Mouse (Mus musculus) erythroid progenitor cell, adult 5-6 weeks (primary cell): ENCODE results near the gene Lrrc10b. TPM values are rescaled to one million over a fixed set of nuclear protein-coding genes. Genes with fewer than 3 reads are reported as not detected.

Experiments used
- ATAC-seq: replicated peaks from 2 replicates; pipeline ENCODE4 v1.8.0; 2016; ENCODE audit warnings: moderate number of reproducible peaks, mild to moderate bottlenecking, moderate TSS enrichment, inconsistent platforms; ENCODE audit not compliant: poor library complexity, low FRiP score, severe bottlenecking
- total RNA-seq, 2 experiments: library from RNA; stranded (forward) in 1 of 2; stranded (reverse) in 1 of 2; fragments of 150-400 nt in 1 of 2; fragments of 186-747, 209-891 nt in 1 of 2; gene quantifications; 2 replicates each; pipeline versions ENCODE4 v1.2.3 to v1.2.4; 2015 to 2017; ENCODE audit warnings: low replicate concordance in 2 of 2

Gene Lrrc10b
- total RNA-seq (2015; ENCODE audit: low replicate concordance): not detected in 2 replicates
- not detected in 2 replicates for total RNA-seq (2017; ENCODE audit: low replicate concordance)

DNA sequence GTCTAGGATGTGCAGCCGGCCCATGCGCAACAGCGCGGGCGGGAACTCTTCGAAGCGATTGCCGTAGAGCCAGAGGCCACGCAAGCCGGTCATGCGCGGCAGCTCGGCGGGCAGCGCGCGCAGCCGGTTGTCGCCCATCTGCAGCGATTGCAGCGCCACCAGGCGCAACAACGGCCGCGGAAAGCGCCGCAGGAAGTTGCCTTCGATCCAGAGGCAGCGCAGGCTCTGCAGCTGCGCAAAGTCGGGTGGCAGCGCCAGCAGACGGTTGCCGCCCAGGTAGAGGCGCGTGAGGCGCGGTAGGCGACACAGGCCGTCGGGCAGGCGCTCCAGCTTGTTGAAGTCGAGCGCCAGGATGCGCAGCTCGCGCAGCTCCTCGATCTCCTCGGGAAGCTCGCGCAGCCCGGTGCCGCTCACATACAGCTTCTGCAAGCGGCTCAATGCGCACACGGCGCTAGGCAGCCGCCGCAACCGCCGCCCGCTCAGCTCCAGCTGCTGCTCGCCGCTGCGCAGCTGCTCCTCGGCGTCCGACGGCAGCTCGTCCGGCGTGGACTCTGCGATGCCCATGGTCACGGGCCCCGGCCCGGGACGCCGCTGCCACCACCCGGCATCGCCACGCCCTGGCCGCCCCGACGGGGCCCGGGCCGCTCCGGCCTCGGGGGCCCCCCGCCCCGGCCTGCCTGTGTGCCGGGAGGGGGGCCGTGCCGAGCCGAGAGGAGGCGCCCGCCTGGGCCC lies at the start of gene Lrrc10b:
TSS of gene Lrrc10b (minus strand) at position 722 of the 732 bp plus-strand sequence.
- no peak for ATAC-seq

DNA sequence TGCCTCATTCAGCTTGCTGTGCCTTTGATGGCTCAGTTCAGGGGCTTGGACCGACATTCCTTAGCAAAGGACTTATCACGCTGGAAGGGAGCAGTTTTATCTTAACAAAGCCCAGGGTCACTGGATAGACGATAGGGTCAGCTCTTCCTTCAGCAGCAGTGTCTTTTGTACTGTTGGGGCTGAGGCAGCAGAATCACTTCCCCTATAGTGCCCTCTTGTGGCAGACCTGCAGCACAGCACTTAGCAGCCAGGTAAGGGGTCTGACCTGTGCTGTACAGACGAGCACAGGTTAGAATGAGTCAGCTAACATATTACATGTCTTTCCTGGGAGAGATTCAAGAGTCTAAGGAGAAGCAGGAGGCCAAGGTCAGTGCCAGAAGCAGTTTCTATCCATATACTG lies 45.3 kb upstream of the Lrrc10b start:
- peak; percentile 78 for ATAC-seq

DNA sequence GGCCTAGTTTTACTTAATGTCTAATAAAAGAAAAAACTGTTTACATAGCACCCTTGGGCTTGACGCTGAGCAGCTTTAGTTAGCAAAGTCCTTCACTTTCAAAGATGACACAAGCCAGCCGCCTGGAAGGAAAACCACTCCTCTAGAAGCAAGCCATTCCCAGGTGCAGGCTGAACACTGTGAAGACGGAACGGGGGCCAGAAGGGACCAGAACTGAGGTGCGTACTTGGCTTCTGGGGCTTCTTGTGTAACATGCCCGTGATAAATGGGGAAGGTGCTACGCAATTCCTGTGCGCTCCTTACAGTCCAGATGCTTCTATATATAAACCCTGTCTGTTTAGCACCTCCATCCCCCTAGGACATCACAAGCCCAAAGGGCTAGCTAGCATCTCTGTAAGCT lies 43.3 kb upstream of the Lrrc10b start:
- ATAC-seq: no peak

DNA sequence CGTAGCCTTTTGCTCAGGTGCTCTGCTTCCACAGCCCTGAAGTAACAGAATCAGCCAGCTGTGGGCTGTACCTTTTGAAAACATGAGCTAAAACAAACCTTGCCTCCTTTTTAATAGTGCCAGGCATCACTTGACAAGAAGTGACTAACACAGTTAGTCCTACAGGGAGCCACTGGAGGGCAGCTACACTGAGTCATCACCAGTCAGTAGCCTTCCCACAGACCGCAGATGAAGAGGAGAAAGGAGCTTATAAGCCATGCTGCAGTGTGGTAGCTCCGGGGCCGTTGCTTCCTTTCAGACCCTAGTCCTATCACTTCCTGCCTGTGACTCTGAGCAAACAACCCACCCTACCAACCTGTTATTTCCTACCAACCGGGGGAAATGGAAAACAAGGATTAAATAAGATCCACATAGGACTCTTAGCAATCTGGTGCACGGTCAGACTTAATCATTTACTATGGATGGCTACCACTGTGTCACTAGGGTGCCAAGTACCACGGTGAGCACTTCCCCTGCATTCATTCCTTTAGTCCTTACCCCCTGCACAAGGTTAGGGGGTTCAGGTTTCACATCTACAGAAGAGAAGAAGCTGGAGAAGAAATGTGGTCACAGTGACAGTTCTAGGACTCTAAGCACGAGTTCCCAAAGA lies 40.4 kb upstream of the Lrrc10b start:
- no peak for ATAC-seq

DNA sequence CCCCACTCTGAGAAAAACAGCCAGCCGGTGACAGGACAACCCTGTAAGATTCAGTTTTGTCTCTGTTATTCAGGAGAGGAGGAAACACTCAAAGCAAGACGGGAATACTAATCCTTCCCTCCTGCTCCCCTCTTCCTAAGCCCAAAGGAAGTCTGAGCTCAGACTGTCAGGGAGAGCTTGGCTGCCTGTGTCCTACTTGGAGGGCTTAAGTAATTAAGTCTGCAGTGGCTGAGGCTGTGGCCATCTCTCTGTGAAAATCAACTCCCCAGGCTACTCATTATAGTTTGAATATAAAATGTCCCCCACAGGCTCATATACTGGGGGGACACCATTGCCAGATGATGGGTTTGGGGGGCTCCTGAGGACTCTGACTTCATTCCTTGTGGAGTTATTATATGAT lies 39.7 kb upstream of the Lrrc10b start:
- ATAC-seq: no peak

DNA sequence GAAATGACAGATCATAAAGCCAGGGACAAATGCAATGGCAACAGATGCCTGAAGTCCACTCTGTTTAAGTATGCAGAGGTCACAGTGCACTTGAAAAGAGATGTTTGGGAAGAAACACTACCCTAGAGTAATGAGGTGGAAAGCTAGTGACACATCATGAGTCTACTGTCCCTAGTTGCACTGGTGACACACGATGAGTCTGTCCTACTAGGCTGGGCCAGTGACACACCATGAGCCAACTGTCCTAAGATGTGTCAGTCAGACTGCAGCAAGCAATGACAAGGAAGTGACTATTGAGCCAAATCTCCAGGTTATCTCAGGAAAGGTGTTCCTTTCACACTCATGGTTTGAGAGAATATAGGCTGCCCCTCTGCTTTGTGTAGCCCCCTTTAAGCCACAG lies 38.4 kb upstream of the Lrrc10b start:
- no peak for ATAC-seq

DNA sequence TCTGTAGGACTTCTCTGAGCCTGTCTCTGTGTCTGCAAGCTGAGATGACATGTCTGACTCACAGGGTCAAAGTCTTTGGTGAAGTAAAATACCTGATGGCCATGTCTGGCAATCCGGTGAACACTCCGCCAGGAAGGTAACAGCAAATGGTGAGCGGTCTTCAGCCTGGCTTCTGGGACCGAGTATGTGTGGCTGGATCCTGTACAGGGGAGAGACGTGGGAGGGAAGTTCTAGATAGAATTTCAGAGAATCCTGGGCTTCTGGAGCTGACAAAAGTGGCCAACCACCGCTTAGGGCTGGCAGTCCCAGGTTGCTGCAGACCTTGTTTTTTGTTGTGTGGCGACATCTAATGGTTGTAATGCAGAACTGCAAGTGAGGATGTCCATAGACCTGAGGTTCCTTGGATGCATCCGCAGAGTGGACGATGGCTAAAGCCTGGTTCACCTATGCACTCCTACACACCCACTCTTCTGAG lies 29.0 kb upstream of the Lrrc10b start:
- ATAC-seq: peak; percentile 75

DNA sequence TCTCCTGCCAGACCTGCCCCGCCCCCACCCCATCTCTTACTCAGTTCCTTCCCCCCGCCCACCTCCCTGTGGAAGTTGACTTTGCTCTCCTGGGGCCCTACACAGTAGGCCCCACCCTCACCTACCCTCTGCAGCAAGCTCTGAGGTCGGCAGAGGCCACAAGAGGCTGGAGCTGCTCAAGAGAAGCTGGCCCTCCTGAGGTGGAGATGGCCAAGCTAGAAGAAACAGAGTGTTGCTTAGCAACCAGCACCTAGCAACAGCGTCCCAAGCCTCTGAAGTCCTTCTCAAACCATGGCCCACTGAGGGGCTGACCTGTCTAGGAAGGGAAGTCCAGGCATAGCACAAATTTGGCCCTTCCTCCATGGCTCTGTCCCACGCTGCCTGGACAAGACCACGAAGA lies 25.4 kb upstream of the Lrrc10b start, which contains the start of gene Ppp1r32:
TSS of gene Ppp1r32 (minus strand) at position 226 of the 400 bp plus-strand sequence.
- no peak for ATAC-seq

DNA sequence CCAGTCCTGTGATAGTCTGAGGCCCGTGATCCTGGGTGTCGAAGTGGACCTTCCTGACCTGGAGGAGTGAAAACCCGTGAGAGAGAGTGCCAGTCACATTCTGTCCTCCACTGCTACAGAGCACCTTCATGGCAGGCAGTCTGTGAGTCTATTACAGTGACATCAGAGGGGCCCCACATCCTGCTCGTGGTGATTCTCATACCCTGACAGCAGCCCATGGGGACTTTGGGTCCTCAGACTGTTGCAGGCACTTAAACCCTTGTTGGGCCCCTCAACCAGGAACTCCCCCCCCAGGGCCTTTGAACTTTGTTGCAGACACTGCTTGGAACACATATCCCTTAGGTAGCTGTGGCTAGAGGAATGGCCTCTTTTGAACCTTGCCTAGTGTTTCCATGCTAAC lies 22.3 kb upstream of the Lrrc10b start:
- no peak for ATAC-seq

DNA sequence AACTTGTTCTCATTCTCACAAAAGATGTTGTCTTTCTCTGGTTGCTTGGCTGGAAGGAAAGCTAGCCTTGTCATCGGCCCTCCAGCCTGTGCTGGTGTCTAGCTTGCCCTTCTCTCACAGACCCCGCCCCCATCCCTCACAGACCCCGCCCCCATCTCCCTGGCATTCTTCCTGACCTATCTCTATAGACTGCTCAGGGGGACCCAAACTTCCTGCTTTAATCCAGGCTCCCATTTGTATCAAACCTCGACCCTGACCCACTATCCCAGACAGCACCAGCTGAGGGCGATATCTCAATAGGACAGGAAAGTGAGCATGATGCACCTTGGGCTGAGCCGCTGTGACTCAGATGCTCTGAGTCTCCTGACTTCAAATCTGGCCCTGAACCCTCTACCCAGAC lies 16.5 kb upstream of the Lrrc10b start:
- no peak for ATAC-seq

DNA sequence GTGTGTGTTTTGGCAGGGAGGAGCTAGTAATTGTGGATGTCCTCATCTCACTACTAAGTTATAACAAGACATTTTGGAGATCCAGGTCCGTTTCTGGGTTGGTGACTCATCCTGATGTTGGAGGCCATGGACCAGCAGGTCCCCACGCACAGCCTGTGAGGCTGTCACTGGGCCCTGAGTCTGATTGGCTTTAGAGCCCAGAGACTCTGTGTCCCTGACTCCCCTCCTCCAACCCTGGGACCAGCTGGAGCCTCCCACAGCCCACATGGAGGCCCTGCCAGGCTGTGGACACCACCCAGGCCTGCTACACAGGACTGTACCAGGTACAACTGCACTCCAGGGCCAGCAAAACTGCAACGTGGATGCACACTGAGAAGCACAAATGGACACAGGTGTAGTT lies 15.7 kb upstream of the Lrrc10b start:
- no peak for ATAC-seq

DNA sequence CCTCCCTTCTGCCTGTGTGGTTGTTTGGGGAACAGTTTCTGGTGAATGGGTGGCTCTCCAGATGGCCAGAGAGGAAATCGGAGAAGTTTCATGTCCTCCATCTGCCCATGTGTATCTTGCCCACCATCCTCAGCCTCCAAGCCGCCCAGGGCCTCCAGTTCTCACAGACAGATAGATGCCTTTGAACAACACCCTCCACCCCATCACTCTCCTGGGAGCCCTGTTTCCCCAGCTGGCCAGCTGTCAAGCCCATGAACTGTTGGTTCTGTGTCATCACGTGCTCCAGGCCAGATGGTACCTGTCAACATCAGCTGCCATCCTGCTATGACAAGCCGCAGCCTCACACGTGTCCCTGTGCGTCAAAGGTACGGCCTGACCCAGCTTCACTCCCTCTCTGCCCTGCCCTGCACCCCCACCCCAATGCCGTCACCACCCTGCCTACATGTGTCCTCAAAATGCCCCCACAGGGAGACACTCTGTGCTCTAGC lies 11.9 kb upstream of the Lrrc10b start:
- no peak for ATAC-seq

DNA sequence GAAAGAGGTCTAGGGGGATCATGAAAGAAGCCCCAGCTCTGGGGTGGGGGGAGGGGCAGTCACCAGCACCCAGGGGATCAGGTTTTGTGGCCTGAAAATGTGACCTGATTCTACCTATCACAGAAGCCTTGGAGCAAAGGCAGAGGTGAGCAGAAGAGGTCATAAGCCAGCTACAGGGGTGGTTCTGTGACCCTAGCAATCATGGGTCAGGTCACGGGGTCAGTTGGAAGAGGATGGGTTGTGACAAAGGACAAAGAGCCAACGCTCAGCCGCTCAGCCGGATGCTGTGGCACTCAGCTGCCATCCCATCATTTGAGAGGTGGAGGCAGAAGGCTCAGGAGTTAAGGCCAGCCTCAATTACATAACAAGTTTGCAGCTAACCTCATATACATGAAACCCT lies 7.2 kb upstream of the Lrrc10b start:
- ATAC-seq: no peak

DNA sequence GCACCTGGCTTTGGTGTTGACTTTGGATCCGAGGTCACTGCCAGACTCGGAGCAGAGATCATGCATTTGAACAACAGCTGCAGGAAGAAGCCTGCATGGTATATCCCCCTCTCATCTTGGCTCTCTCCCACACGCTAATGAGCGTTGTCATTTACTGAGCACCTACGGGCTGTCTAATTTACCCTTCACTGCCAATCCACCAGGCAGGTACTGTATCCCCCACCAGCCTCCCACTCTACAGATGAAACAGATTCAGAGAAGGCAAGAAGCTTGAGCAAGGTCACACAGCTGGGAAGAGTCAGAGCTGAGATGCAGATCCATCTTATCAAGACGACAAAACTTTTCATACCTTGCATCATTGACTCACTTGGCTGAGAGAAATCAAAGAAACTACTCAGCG lies 4.3 kb upstream of the Lrrc10b start:
- no peak for ATAC-seq

DNA sequence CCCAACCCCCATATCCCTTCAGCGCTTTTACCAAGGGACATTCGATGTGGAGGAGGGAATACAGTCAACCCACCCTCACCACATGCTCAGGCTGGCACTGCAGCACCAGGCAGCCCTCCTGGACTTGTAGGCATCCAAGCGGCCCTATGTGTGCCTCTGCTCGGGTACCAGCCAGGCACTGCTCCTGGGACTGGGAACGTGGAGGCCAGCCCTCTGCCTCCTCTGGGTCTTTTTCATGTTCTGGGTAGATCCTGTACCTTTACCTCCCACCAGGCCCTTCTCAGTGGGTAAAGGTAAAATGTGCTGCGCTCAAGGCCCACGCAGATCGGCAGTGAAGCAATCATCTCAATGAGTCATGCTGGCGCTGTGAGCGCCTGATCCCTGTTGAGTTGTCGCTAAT lies 2.6 kb upstream of the Lrrc10b start:
- ATAC-seq: no peak

DNA sequence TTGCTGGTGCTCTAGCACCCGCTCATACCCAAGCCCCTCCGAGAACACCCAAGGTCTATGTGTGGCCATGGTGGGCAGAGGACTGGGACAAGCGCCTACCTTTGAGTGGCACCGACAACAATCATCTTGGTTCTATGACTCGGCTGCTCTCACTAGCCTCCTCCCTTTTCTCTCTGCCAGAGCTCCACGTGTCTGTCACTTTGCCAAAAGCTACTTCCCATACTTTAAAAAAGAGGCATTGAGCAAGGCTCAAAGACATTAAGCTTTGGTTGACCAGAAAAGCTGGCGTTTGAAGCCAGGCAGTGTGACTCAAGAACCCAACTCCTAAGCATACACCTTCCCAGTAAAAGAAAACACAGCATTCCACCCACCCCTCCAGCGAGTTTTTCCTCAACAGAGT lies 823 bp upstream of the Lrrc10b start:
- ATAC-seq: no peak

DNA sequence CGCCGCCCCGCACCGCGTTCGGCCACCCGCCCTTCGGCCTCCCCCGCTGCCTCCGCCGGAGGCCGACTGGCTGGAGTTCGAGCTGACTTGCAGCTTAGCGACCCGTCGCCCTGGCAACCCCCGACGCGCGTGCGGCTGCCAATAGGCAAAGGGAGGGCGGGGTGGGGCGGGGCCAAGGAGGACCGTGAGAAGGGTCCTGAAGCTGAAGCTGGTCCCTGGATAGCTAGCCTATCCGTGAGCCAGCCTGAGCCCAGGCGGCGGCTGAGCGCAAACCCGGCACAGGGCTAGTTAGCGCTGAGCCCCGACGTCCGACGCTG lies 169 bp upstream of the Lrrc10b start:
- no peak for ATAC-seq

DNA sequence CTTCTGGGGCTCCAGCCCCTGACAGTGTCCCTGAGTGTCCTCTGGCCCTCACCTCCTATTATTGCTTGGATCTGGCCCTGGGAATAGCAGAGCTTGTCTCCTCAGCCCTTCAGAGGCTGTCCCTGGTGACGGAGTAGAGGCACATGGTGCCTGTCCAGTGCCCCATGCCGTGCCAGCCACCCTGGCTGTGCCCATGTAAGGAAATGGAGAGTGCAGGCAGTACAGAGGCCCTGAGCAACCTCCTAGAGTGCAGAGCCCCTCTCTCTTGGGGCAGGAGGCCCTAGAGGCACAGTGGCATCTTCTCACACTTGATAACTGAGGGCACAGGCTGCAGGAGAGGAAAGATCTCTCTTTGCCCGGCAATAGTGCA lies 1.9 kb downstream of the Lrrc10b start:
- ATAC-seq: no peak

DNA sequence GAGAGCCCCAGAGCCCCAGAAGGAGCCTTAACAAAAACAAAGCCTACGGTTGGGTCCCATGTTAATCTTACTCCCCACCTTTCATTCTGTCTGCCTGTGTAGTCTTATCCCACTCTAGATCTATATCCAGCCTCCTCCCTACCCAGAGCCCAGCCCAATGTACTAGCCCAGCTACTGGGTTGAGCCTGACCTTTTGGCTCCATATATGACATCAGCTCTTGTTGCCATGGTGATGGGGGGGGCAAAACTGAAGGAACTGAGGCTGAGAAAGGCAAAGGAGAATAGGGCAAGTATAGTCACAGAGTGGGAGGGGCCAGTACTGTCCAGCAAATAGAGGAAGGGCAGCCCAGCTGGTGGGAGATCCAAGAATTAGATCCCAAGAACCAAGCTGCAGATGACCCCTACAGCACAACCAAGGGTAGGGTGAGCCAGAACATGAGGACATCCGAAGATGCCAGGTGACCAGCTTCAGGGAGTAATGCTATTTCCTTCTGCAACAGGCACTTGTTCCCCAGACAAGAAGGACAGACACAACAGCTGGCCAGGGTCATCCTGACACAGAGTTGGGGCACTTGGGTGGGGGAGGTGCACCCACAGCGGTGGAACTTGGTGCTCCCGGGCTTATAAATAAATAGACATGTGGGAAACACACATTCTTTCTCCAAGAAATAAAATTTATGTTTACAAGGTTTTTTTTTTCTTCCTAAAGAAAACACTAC lies 2.4 kb downstream of the Lrrc10b start:
- no peak for ATAC-seq

DNA sequence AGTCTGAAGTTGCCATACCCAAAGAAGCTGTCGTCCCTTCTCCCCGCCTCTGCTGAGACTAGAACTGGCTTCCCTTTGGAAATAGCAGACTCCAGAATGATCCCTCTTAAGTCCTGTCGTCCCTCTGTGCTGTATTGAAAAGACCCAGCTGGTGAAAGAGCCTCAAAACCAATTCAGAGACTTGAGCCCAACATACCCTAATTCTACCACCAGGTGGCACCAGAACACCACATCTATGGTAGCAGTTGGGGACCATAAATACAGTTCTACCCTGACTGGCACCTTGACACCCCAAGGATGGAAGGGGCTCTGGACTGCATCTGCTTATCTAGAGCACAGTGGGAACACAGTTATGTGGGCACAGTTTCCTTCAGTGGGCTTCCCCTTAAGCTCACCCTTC lies 7.6 kb downstream of the Lrrc10b start:
- peak; percentile 47; the same call in 1 of the 2 replicates for ATAC-seq

DNA sequence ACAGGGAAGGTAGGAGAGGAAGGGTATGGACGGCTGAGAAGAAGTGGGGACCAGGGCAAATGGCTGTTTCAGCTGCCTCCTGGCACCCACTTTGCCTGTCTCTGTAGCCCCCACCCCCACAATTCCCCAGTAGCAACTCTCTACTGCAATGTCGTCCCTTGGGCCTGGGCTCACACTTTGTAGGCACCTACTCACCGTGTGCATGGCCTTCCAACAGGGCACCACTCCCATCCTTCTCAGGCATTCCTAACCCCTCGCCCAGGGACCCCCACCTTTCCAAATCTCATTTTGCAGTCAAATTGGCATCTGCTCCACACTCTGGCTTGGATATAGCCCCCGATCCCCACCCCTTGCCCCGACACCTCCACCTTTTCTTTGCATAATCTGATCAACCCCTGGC lies 8.1 kb downstream of the Lrrc10b start:
- ATAC-seq: no peak
